Mouse (Mus musculus) adrenal gland, adult (tissue): ENCODE results near the gene S1pr4.

Experiments used
- DNase-seq, 2 experiments: peaks; one replicate each; pipeline ENCODE4 v3.0.0; 2022 to 2023; ENCODE audit warnings: low spot score in 1 of 2; ENCODE audit not compliant: inconsistent age in 2 of 2

S1pr4 gene

DNA sequence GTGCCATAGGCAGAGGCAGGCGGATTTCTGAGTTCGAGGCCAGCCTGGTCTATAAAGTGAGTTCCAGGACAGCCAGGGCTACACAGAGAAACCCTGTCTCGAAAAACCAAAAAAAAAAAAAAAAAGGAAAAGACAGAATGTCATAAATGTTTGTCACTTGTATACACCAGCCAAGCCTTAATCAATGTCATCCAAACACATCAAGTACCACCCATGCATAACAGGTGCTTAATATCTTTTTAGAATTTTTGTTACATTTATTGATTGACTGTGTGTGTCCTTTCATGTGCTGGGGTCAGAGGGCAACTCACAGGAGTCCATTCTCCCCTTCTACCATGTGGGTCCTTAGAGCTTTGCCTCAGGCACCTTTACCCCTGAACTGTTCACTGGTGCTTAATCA lies at the start of gene S1pr4:
Gene S1pr4, minus strand, starts transcription at position 101 of the 400 bp plus-strand sequence.
- no peak for DNase-seq

DNA sequence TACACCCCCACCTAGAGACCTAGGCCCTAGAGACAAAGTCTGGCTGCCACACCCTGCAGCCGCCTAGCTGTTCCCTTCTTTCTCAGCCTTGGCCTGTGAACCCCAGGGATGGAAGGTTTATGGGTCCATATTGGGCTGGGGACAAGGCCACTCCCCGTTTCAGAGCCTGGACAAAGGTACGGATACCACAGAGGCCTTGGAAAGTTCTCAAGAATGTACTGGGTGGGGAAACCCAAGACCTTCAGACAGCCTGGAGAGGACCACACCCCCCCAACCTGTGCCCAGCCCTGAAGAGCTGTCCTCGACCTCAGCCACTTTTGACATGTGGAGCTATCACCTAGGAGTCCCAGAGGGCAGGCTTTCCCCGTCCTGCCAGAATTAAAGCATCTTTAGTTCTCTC lies 49.0 kb upstream of the S1pr4 start:
- DNase-seq, result no peak

DNA sequence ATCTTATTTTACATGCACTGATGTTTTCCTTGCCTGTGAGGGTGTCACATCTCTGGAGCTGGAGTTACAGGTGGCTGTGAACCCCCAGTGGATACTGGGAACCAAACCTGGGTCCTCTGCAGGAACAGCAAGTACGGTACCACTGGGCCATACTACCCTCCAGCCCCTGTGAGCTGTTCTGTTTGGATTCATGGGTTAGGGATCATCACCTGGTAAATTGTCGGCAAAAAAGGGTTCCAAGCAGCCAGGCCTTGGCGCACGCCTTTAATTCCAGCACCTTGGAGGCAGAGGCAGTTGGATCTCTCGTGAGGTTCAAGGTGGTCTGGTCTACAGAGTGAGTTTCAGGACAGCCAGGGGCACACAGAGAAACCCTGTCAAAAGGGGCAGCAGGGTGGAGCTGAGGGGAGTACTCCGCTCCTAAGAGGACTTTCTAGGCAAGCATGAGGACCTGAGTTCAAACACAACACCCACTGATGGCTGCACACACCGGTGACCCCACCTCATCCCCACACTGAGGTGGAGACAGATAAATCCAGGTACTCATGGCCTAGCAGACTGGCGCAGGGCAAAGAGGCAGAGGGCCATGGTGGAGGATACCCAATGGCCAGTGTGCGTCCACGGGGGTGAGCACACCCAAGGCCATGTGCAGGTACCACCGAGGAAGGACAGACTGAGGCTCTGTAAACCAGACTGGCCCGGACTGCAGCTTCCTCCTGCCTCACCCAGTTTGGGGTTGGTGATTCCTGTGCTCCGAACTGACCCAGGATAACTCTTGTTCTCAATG lies 47.0 kb upstream of the S1pr4 start:
- DNase-seq, result no peak

DNA sequence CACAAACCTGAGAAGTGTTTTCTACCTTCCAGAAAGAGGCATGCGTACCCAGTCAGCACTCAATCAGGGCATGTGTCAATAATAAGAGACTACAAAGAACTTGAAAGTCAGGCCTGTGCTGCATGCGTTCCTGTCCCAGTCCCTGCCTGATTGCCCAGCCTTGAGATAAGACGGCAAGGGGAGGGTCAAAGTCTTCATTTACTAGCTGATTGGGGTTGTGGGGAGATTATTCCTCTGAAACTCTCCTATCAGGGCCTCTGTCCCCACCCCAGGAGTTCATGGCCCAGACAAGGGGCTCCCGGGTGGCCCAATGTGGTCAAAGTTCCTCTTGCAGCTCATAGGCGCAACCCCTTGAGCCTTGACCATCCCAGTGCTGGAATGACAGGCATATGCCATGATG lies 46.4 kb upstream of the S1pr4 start:
- DNase-seq, result no peak

DNA sequence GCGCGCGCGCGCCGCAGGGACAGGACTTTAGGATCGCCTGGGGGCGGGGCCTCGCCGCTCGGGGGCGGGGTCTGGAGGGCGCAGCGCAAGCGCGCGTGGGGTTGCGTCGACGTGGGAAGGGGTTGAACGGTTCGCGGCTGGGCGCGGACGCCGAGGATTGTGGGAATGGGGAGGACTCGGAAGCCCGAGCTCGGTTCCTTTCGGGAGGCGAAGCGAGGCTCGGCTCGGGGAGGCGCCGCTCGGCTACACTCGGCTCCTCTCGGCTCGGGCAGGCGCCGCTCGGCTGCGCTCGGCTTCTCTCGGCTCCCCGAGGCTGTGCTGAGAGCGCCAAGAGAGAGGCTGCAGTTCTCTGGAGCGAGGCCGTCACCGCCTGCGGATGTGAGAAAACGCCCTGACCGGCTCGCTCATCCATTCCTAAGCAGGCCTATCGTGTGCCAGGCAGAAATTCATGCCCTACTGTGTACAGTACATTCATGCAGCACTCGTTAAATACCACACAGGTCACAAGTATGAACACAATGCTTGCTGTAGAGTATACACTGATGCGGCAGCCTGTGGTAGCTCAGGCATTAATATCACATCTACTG lies 45.3 kb upstream of the S1pr4 start, which contains the start of gene Gna11:
Gene Gna11, minus strand, starts transcription at position 30 of the 587 bp plus-strand sequence.
- DNase-seq, result peak; percentile 100

DNA sequence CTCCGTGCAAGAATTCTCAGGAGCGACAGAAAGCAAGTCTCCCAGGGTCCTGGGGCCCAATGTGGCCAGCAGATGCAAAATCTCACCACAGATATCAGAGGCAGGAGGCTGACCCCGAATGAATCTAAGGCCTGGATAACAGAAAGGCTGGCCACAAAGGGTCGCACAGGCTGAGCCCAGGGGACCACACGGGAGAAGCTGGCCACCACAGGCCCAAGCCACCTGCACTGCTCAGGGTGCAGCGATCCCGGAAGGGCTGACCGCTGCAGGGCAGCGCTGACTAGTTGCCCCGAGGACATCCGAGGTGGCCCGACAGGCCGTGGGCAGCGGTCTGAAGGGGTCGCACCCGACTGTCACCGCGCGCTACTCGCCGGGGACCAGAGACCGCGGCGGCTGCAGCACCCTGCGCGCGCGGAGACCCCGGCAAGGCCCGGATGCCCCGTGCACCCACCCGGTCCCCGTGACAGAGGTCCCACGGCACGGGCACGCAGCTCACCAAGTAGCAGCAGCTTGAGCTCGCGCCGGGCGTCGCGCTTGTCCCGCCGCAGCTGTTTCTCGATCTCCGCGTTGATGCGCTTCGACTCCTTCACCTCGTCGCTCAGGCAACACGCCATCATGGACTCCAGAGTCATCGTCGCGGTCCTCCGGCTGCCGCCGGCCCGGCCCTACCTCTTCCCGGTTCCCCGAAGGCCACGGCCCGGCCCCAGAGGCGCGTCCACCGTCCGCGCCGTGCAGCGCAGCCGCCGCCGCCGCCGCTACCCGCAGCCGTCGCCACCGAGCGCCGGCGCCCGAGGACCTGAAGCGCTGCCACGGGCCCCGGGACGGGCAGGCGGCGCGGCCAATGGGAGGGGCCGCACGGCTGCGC lies 44.6 kb upstream of the S1pr4 start:
- no peak for DNase-seq

DNA sequence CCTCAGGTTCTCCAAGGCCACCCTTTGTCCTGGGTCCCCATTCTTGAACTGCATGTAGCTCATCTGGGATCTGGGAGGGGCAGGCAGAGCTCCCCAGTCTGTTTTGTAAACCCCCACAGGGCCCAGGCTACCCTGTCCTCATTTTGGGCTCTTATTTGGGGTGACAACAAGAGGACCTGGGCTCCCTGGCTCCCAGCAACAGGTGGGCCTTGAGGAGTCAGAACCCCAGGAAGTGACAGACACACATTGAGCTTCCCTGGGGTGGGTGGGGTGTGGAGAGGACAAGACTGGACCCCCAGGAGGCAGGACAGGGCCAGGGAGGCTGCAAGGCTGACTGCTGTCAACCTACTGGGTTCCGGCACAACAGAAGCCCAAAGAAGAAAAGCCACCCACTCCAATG lies 43.7 kb upstream of the S1pr4 start:
- no peak for DNase-seq

DNA sequence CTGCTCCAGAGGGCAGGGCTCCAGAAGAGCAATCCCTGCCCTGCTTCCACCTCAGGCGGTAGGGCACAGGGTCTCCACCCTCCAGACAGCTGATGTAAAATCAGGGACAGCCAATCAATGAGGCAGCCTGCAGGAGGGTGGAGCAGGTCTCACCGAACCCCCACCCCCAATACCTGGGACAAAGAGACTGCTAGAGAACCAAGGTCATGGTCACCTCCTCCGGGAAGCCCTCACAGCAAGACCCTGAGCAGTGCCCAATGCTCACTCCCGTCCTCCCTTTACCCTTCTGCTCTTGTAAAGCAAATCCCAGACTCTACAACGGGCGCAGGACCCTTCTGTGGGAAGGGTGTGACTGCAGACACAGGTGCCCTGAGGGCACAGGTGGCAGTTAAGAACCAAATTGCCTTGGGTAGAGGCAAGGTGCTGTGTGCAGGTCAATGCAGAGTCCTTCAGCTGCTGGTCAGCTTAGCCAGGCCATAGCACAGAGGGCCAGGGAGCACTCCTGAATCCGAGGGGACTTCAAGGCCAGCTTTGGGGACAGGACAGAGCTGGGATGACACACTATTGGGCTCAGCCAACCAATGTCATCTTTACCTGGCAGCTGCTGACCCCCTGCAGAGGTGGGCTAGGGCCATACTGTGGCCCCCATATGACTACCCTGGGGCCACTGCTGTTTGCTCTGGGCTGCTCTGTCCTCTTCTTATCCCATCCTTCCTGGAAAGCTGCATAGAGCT lies 43.0 kb upstream of the S1pr4 start:
- no peak for DNase-seq

DNA sequence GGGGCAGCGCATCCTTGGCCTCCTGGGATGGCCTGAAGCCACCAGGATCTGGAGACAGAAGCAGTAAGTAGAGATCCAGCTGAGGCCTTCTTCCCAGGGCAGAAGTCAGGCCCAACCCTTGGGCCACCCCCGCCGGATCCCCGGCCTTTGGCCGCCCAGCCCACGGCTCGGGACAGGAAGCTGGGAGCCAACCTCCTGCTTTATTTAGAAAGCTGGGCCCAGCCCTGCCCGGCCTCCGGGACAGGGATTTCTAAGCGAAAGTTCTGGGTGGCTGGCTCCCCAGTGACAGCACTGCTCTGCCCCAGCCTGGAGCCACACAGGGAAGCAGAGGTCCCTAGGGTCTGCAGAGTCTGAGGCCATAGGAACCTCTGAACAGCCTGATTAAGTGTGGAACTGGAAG lies 41.9 kb upstream of the S1pr4 start:
- DNase-seq, result peak; percentile 70 to 78

DNA sequence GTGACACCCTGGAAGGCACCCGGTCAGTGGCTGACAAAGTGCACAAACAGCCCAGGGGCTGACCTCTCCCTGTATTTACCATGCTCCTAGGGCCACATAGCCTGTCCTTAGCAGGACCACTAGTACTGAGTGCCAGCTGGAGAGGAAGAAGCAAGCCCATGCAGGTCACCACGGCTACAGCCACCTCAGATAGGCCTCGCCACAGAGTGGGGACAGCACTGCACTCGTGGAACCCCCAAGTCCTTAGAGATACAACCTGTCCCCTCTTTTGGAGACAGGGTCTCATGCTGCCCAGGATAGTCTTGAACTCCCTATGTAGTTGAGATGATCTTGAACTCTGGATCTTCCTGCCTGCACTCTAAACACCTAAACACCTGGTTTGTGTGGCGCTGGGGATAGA lies 41.4 kb upstream of the S1pr4 start:
- DNase-seq, result no peak

DNA sequence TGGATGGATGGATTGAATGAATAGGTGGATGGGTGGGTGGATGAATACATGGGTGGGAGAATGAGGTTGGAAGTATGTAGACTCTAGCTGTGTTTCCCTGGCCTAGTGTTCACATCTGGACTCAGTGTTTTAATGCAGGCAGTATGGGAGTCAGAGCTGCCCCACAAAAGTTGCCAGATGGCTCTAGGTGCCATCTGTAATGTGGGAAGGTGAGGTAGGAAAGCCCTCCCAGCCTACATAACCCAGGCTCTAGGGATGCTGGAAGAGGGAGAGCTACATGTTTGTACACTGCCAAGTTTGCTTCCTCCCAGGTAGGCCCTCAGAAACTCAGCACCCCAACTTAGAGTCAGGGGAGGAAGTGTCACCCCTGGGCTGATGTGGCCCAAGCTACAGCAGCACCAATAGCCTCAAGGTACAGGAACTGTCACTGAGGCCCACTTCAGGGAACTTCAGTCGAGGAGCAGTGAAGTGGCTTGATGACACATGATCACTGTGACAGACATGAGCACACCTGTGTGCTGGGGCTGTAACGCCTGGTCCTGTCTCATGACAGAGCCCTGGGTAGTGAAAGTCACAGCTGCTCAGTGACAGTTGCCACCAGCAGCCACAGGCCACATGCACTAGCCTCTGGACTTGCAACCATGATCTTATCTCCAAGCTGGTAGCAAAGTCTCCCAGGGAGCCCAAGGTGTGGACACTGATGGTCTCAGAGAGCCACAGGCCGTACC lies 38.6 kb upstream of the S1pr4 start:
- DNase-seq, result no peak

DNA sequence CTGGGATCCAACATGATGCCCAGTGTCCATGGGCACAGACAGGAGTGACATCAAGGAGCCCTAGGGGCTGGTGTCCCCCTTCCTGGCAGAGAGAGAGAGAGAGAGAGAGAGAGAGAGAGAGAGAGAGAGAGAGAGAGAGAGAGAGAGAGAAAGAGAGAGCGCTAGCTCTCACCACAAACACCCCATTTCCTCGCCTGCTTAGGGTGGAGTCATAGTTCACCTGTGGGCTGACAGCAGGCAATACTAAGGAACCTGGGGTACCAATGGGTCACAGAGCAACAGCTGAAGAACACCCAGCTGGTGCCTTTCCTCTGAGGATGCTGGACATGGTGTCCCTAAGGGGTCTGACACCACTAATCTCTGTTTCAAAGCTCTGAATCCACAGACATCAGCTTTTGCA lies 37.5 kb upstream of the S1pr4 start:
- no peak for DNase-seq

DNA sequence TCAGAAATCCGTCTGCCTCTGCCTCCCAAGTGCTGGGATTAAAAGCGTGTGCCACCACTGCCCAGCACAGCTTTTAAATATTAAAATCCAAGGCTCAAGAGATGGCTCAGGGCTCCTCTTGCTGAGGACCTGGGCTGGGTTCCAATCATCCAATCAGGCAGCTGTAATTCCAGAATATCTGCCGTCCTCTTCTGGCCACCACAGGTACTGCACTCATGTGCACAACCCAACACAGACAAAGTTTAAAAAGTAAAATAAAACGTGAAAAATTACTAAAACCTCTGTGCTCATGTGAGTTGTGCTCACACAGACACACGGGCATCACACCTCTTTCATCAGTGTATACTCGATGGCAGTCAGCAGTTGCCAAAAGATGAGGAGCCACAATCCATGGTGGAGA lies 36.8 kb upstream of the S1pr4 start:
- no peak for DNase-seq

DNA sequence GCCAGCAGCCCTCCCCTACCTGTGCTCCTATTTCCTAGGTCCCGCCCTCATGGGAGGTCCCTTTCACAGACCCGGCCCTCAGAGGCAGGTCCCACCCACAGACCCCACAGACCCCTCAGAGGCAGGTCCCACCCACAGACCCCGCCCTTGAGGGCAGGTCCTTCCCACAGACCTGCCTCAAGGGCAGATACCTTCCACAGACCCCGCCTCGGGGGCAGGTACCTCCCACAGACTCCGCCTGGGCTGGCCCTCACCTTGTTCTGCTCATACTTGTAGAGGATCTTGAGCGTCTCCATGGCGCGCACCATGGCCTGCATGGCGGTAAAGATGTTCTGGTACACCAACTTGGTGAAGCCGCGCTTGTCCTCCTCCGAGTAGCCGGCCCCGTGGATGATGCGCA lies 34.9 kb upstream of the S1pr4 start:
- DNase-seq, result no peak

DNA sequence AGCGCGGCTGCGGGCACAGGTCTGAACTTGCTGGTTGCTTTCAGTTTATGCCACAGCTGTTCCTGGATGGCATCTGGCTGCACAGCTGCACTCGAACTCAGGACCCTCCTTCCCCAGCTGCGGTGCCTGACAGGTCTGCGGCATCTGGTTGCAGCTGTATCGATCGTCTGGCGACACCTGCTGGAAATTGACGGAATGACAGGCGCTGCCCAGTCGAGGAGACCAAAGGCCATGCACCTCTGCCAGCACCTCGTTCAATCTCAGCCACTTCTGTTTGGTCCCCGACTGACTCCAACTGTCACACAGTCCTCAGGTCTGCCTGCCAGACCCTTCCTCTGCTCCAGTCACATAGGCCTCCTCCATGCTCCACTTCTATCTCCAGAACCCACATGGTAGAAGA lies 26.8 kb upstream of the S1pr4 start:
- peak; percentile 80 to 95 for DNase-seq

DNA sequence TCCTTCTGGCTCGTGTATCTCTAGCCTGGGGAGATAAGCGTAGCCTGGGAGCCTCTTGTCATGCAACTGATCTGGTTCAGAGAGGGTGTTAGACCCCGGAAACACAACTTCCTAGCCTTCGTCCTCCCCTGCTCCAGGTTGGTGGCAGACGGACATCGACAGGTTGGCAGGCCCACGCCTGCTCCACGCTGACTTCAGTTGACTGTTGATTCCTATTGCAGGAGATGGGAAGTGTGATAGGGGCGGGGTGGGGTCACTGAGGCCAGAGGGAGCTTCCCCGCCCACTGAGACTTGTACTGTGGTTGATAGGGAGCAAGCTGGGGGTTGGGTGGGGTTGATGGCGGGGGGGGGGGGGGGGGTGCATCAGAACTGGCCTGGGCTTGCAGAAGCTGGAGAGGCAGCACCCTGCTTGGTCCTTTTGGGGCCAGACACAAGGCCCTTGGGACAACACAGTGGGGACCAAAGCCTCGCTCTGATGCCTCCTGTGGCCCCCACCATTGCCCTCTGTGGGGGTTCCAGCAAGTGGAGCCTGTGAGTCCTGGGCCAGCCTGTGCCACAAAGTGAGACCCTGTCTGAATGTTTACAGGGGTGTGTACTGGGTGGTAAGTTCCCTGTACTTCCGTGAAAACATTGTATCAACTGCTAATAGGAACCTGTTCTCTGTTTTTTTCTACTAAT lies 25.2 kb upstream of the S1pr4 start:
- no peak for DNase-seq

DNA sequence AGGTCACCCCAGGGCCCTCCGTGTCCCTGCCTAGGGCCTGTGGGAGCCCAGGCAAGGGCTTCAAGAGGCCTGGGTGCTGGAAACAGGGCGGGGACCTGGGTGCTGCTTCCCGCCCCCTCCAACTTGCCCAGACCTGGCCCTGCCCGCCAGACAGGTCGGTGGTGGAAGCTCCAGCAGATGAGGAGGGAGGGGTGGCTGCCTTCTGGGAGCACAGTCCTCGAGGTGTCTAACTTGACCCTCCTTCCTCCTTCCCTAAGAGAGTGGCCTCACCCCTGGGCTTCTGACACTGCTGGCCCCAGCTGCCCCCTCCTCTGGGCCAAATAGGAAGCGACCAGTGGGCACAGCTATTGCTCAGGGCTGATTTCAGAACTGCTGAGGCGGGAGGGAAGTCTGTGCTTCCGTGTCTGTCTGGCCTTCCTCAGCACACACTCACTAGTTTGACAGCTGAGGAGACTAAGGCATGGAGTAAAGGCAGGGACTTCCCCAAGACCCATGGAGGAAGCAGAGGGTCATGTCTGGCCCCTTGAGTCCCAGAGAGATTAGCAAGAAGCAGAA lies 24.2 kb upstream of the S1pr4 start, which contains the start of gene Gna15:
Gene Gna15, minus strand, starts transcription at position 175 of the 555 bp plus-strand sequence.
- DNase-seq, result no peak

DNA sequence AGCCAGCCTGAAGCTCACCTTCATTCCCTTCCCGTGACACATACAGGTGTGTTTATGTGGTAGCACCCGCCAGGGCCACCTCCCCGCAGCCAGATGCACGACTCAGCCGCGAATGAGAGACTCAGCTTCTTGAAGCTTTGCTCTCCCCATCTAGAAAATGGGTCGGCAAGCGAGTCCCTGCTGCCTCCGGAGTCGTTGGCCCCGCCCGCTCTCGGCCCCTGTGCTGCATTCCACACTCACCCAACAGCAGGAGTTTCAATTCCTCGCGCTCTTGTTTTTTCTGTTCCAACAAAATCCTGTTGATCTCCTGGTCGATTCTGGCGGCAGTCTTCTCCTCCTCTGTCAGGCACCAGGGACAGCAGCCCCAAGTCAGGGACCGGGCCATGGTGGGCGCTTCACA lies 23.6 kb upstream of the S1pr4 start:
- no peak for DNase-seq

DNA sequence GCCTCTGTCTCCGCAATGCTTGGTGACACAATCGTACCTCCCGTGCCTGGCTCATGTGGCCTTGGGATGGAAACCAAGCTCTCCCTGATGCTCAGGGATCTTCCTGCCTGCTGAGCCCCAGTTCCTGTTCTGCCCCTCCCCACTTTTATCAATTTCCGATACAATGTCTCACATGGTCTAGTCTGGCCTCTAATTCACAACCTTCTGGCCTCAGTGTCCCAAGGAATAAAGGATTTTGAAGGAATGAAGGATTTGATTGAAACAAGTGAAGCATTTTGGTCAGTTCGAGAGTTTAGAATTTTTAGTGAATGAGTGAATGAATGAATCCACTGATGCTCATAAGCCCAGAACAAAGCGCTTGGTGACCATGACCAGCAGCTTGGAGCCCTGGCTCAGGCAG lies 23.2 kb upstream of the S1pr4 start:
- no peak for DNase-seq

DNA sequence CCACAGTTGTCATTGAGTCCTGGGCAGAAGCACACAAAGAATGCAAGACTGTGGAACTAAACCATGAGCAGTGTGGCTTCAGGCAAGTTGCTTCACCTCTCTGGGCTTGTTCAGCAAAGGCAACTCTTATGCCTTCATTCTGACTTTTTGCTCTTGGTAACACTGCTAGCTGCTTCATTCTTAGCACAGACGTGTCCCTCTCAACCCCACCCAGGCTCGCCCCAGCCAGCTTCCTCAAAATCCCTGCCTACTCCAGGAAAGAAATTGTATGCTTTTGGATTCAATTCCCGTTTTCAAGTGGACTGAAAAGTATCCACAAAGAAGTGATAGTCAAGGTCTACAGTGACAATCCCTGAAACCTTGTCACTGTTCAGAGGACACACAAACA lies 20.0 kb upstream of the S1pr4 start:
- DNase-seq, result no peak
